Mouse (Mus musculus): Measurements from ENCODE around the gene Tmc5.

- TF ChIP-seq CTCF (IDR thresholded peaks at IDR 0.05; ENCODE audit: low read depth) = no peak
- TF ChIP-seq EP300 (IDR thresholded peaks at IDR 0.05; ENCODE audit: low read depth) = no peak
These were observed 99.0 kb downstream of the Tmc5 start for GRCm38 (mm10) chr7:118696146-118696545.
